Mouse (Mus musculus) forebrain, embryonic 12.5 days (tissue): ENCODE results near the gene Lrrc71. TPM values are rescaled to one million over a fixed set of nuclear protein-coding genes. Genes with fewer than 3 reads are reported as not detected.
A peak's percentile ranks its signal among the peaks of the same experiment; 100 is the strongest.

Source experiments
- ATAC-seq: fragments of 200-750 bp; cut with Nextera tagmentation; 2 replicates; pipeline ENCODE4 v1.8.0; 2017; ENCODE audit warnings: moderate TSS enrichment; ENCODE audit not compliant: low FRiP score
- H3K27ac ChIP-seq: fragments of 300-500 bp; sonication (generic); 2 replicates; pipeline ENCODE4 v1.5.1; 2016; ENCODE audit warnings: mild to moderate bottlenecking
- H3K27me3 ChIP-seq: fragments of 300-500 bp; sonication (generic); 2 replicates; pipeline ENCODE4 v1.6.1; 2016; ENCODE audit warnings: mild to moderate bottlenecking
- H3K36me3 ChIP-seq: fragments of 300-500 bp; sonication (generic); replicated peaks from 2 replicates; pipeline ENCODE4 v1.6.1; 2016; ENCODE audit warnings: mild to moderate bottlenecking
- H3K4me1 ChIP-seq: fragments of 300-500 bp; sonication (generic); 2 replicates; pipeline ENCODE4 v1.6.1; 2016
- H3K4me2 ChIP-seq: fragments of 300-500 bp; sonication (generic); 2 replicates; pipeline ENCODE4 v1.6.1; 2016; ENCODE audit warnings: mild to moderate bottlenecking, moderate library complexity
- H3K4me3 ChIP-seq: fragments of 300-500 bp; sonication (generic); replicated peaks from 2 replicates; pipeline ENCODE4 v1.5.1; 2016; ENCODE audit warnings: mild to moderate bottlenecking
- H3K9ac ChIP-seq: fragments of 300-500 bp; sonication (generic); 2 replicates; pipeline ENCODE4 v1.6.1; 2016; ENCODE audit warnings: mild to moderate bottlenecking
- H3K9me3 ChIP-seq: fragments of 300-500 bp; sonication (generic); 2 replicates; pipeline ENCODE4 v1.6.1; 2016
- whole genome bisulfite sequencing: fragments of 180-500 bp; shearing (Covaris S2); methylation state at CpG from one replicate; pipeline ENCODE4 v1.1.7; 2016; 5-methylcytosine and 5-hydroxymethylcytosine counted together
- polyA plus RNA-seq: library from polyadenylated mRNA; unstranded; fragments of >200 nt; fragmentation: Nextera tagmentation; extraction: Ambion mirVana; gene quantifications from 2 replicates; pipeline ENCODE4 v1.2.1, GENCODE M21; 2016

Lrrc71 gene
- polyA plus RNA-seq, 1 experiment from 2014 or later: 0.26 TPM

GRCm38 (mm10) chr3:87761408-87762375, 13.3 kb upstream of the Lrrc71 start:
- WGBS: 76% methylated on average over 20 of the region's 20 CpGs

GRCm38 (mm10) chr3:87758641-87759040, 10.2 kb upstream of the Lrrc71 start:
- Histone ChIP-seq H3K4me3 (no peak overlapping the region), H3K27me3 (peaks cover 53% of the 10 kb centered on the region), H3K36me3 (no peaks in the 10 kb centered on the region), H3K4me1 (peaks cover 15% of the 10 kb centered on the region), H3K9me3 (no peaks in the 10 kb centered on the region), H3K4me2 (no peak overlapping the region), H3K27ac (no peak overlapping the region), H3K9ac (no peak overlapping the region)
- WGBS: 45% methylated on average over 5 of the region's 5 CpGs
- no peak for ATAC-seq

More at GRCm38 (mm10) chr3:87761408-87762375, 13.3 kb upstream of the Lrrc71 start:
- Histone ChIP-seq H3K27me3 (peaks cover 52% of the 10 kb centered on the region), H3K9me3 (no peaks in the 10 kb centered on the region), H3K36me3 (no peaks in the 10 kb centered on the region), H3K4me1 (peaks cover 16% of the 10 kb centered on the region), H3K27ac (no peak overlapping the region), H3K9ac (no peak overlapping the region), H3K4me2 (no peak overlapping the region), H3K4me3 (no peak overlapping the region)
- ATAC-seq: no peak

- Histone ChIP-seq H3K9me3 (no peaks in the 10 kb centered on the region), H3K27ac (no peak overlapping the region), H3K27me3 (peaks cover 46% of the 10 kb centered on the region), H3K36me3 (no peaks in the 10 kb centered on the region), H3K4me1 (peaks cover 11% of the 10 kb centered on the region), H3K9ac (no peak overlapping the region), H3K4me2 (peak overlapping the region; percentile 49), H3K4me3 (no peak overlapping the region)
- 54% methylated on average over 20 of the region's 20 CpGs for WGBS
- peak; percentile 42; the same call in 1 of the 2 replicates for ATAC-seq
These were observed 8.1 kb upstream of the Lrrc71 start for GRCm38 (mm10) chr3:87756488-87756887.

- 2% methylated on average over 24 of the region's 24 CpGs for WGBS
- Histone ChIP-seq H3K4me2 (peak overlapping the region; percentile 49), H3K4me1 (peaks cover 11% of the 10 kb centered on the region), H3K27me3 (peaks cover 46% of the 10 kb centered on the region), H3K9ac (0 out of 2 replicates have a peak overlapping the region, but pooled peaks have one; percentile 41), H3K9me3 (no peaks in the 10 kb centered on the region), H3K36me3 (no peaks in the 10 kb centered on the region), H3K27ac (no peak overlapping the region), H3K4me3 (peak overlapping the region; percentile 25)
- ATAC-seq: peak; percentile 85
These were observed 7.5 kb upstream of the Lrrc71 start for GRCm38 (mm10) chr3:87755964-87756363.

DNA sequence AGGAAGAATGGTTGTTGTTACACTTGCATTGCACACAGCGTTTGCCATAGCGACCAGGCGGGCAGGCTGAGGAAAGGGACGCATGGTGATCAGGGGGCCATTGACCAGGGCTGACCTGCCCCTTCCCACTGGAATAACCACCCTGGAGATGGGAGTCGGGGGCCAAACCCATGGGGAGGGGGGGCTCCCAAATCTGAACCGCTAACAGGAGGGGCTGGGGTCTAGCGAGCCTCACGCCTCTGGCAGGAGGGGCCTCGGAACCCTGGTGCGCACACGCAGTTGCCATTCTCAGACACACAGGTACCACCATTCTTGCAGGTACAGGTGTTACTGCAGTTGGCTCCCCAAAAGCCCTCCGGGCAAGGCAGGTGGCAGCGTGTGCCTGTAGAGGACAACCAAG, 5.4 kb upstream of the Lrrc71 start:
- ATAC-seq: no peak
- 85% methylated on average over 13 of the region's 13 CpGs for WGBS
- Histone ChIP-seq H3K9me3 (no peaks in the 10 kb centered on the region), H3K4me1 (peaks cover 11% of the 10 kb centered on the region), H3K27me3 (peaks cover 42% of the 10 kb centered on the region), H3K4me2 (no peak overlapping the region), H3K36me3 (no peaks in the 10 kb centered on the region), H3K4me3 (no peak overlapping the region), H3K9ac (no peak overlapping the region), H3K27ac (no peak overlapping the region)

GRCm38 (mm10) chr3:87752567-87752966, 4.1 kb upstream of the Lrrc71 start:
- H3K27me3 ChIP-seq: peaks cover 39% of the 10 kb centered on the region
- H3K36me3 ChIP-seq: no peaks in the 10 kb centered on the region
- no peak for ATAC-seq
- no peak overlapping the region for H3K4me2 ChIP-seq
- no peaks in the 10 kb centered on the region for H3K9me3 ChIP-seq
- WGBS: 89% methylated on average over 3 of the region's 3 CpGs
- no peak overlapping the region for H3K4me3 ChIP-seq
- no peak overlapping the region for H3K9ac ChIP-seq
- H3K27ac ChIP-seq: no peak overlapping the region
- peaks cover 11% of the 10 kb centered on the region for H3K4me1 ChIP-seq

DNA sequence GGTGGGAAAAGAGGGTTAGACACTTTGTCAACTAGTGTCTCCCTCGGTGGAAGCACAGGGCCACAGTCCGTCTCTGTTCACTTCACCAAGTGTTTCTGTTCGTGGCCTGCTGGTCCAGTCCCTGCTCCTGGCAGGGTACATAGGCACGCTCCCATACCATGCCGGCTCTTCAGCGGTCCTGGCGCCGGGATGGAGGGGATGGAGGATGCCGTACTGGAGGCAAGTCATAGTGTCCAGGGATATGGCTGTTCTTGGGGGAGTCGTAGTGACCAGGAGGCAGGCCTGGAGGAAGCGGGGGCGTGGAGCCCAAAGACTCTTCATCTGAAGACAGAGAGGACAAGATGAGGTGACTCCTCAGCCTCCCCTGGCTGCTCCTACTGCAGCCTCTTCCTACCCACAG, 1.6 kb upstream of the Lrrc71 start:
- no peak for ATAC-seq
- Histone ChIP-seq H3K9me3 (no peaks in the 10 kb centered on the region), H3K9ac (no peak overlapping the region), H3K4me2 (no peak overlapping the region), H3K27me3 (peaks cover 20% of the 10 kb centered on the region), H3K27ac (no peak overlapping the region), H3K4me1 (peaks cover 9% of the 10 kb centered on the region), H3K36me3 (no peaks in the 10 kb centered on the region), H3K4me3 (no peak overlapping the region)
- 87% methylated on average over 12 of the region's 12 CpGs for WGBS

DNA sequence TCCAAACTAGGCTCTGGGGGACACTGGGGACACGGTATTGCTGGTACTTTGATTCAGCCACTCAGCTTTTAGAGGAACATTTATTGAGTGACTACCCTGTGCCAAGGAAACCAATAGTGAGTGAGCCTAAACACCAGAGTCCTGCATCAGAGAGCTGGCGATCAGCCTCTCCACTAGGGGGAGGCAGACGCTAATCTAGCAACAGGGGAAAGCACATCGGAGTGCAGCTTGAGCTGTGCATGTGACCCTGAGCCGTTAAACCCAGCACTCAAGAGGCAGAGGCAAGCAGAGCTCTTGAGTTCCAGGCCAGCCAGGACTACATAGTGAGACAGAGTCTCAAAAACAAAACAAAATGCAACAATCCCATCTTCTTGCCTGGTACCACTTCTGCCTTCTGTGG, 611 bp upstream of the Lrrc71 start:
- Histone ChIP-seq H3K9me3 (no peaks in the 10 kb centered on the region), H3K27me3 (peaks cover 10% of the 10 kb centered on the region), H3K4me2 (no peak overlapping the region), H3K36me3 (no peaks in the 10 kb centered on the region), H3K27ac (no peak overlapping the region), H3K4me3 (no peak overlapping the region), H3K9ac (no peak overlapping the region), H3K4me1 (peaks cover 12% of the 10 kb centered on the region)
- WGBS: 19% methylated on average over 5 of the region's 5 CpGs
- ATAC-seq: peak; percentile 46; the same call in 1 of the 2 replicates

DNA sequence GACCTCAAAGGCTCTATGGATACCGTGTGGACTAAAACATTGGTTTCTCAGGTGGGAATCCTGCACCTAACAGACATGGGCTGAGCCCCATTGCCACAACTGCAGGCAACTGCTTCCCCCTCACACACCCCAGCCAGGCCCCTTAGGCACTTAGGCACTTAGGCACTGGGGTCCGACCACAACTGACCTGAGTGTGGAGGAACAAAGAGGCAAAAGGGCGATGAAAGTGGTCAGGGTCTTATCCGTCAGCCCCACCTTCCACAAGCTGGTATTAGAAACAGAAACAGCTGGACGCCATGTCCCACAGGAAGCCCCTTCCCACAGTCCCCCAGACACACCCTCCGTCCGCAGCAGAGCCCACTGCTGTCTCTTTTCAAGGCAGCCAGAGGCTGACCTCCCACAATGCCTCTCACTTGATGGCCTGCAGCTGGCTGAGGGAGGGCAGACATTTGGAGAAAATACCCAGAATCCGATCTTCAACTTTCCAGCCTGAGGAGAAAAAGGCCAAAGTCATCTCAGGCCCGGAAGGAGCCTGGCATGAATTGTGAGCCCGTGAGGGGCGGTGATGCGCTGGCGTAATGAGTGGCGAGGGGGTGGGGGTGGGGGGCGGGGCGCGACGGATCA, 3.3 kb downstream of the Lrrc71 start:
- WGBS: 41% methylated on average over 18 of the region's 18 CpGs
- Histone ChIP-seq H3K27ac (no peak overlapping the region), H3K36me3 (peaks cover 5% of the 10 kb centered on the region; the same call in 1 of the 2 replicates), H3K9me3 (no peaks in the 10 kb centered on the region), H3K9ac (0 out of 2 replicates have a peak overlapping the region, but pooled peaks have one; percentile 26), H3K4me2 (peak overlapping the region; percentile 40), H3K4me3 (no peak overlapping the region), H3K27me3 (peaks cover 3% of the 10 kb centered on the region; the same call in 1 of the 2 replicates), H3K4me1 (peaks cover 12% of the 10 kb centered on the region)
- ATAC-seq: no peak

DNA sequence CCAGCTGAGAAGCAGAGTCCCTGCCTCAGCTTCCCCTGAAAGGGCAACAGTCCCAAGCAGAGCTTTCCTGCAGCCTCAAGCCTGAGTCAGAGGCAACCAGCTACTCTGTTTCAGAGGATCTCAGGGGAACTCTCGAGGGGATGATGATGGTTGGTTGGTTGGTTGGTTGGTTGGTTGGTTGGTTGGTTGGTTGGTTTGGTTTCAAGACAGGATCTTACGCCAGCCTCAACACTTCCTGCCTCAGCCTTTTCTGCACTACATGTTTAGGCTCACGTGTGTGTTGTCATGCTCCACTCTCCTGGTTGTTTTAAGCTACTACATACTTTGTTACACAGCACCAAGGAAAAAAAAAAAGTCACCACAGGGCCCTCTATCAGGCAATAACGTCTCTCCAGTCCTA, 4.5 kb downstream of the Lrrc71 start:
- Histone ChIP-seq H3K27me3 (no peaks in the 10 kb centered on the region), H3K9me3 (no peaks in the 10 kb centered on the region), H3K9ac (no peak overlapping the region), H3K36me3 (peaks cover 12% of the 10 kb centered on the region), H3K4me1 (peaks cover 19% of the 10 kb centered on the region), H3K4me3 (no peak overlapping the region), H3K4me2 (no peak overlapping the region), H3K27ac (no peak overlapping the region)
- ATAC-seq: no peak
- 79% methylated on average over 4 of the region's 4 CpGs for WGBS

DNA sequence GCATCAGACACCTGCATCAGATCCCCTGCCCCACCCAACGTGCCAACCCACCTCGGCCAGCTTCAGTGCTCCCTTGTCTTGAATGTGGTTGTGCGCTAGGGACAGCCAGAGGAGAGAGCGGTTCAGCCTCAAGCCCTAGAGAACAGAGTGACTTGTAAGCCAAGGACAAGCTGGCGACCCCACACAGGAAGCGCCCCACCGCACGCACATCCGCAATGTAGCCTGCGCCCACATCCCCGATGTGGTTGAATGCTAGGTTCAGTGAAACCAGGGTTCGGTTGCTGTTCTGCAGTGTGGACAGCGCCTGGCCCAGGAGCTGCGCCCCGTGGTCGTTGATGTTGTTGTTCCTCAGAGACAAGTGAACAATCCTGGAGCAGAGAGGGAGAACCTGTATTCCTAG, 5.7 kb downstream of the Lrrc71 start:
- no peaks in the 10 kb centered on the region for H3K27me3 ChIP-seq
- H3K9ac ChIP-seq: no peak overlapping the region
- no peak overlapping the region for H3K27ac ChIP-seq
- peaks cover 23% of the 10 kb centered on the region for H3K36me3 ChIP-seq
- no peak overlapping the region for H3K4me2 ChIP-seq
- 89% methylated on average over 16 of the region's 16 CpGs for WGBS
- no peak overlapping the region for H3K4me3 ChIP-seq
- no peaks in the 10 kb centered on the region for H3K9me3 ChIP-seq
- ATAC-seq: no peak
- H3K4me1 ChIP-seq: peaks cover 19% of the 10 kb centered on the region

DNA sequence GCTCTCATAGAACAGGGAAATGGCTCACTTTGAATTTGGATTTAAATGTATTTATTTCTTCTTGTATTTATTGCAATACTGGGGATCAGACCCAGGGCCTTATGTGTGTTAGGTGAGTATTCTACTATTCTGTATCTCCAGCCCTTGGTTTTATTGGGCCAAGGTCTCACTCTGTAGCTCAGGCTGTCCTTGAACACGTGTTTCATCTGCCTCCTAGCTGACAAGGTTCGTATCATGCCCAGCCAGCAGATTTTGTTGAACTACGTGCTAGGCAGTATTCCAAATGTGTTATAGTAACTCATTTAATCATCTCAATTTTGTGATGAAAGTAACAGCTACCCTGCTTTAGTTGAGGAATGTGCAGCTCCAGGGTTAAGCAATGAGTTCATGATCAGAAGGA, 6.4 kb downstream of the Lrrc71 start:
- Histone ChIP-seq H3K27me3 (no peaks in the 10 kb centered on the region), H3K27ac (no peak overlapping the region), H3K4me2 (no peak overlapping the region), H3K4me1 (peaks cover 19% of the 10 kb centered on the region), H3K9me3 (no peaks in the 10 kb centered on the region), H3K4me3 (no peak overlapping the region), H3K36me3 (peaks cover 29% of the 10 kb centered on the region), H3K9ac (no peak overlapping the region)
- 84% methylated on average over 3 of the region's 3 CpGs for WGBS
- no peak for ATAC-seq
